Mouse (Mus musculus): ENCODE measurements around the gene Trmt1.

GRCm38 (mm10) chr8:84657203-84657602, 28.9 kb upstream of the Trmt1 start:
- TF ChIP-seq CTCF (IDR thresholded peaks at IDR 0.05) = no peak
- TF ChIP-seq EP300 (IDR thresholded peaks at IDR 0.05) = no peak

All from lung, postnatal 0 days (tissue).